Comparison of ENCODE assay signal across 8 mouse cellular contexts in the genomic region with DNA sequence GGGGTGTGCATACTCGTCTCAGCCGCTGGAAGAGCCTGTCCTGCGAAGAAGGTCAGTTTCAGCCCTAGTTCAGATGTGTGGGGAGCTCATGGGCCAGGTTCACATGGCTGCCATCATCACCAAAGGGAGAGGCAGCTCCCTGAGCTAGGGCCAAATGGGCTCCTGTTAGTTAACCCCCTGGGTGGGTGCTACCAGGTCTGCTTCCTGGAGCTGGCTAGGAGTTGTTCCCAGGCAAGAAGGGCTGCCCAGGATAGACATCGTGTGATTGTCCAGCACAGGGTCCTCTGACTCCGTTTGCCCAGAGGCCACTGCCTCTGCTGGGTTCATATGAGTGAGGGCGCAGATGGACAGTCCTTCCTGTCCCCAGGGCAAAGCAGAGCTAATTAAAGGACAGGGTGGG. TPM values are rescaled to one million over a fixed set of nuclear protein-coding genes. Genes with fewer than 3 reads are reported as not detected.
DNase-seq lines count a peak whose midpoint lies in the region; ATAC-seq and TF ChIP-seq lines count a peak whose summit lies in the region.
"Had no signal": no experiment of that assay in that cellular context is flagged by ENCODE, and none has a peak within 500 bp of the region (broad histone marks: within the 10 kb centered on the region; RNA-seq: fewer than 3 reads in every experiment).

No protein-coding gene starts in this region.

- no peak; the same call in none of the 2 replicates for ATAC-seq in forebrain, embryonic 15.5 days (replicated peaks)
- no peak for ATAC-seq in limb, embryonic 14.5 days (ENCODE audit: low FRiP score, low read depth)
- no peak for ATAC-seq in stomach, embryonic 15.5 days (ENCODE audit: insufficient read depth, low FRiP score, low read depth)

- peak overlapping the region; percentile 24; the same call in 1 of the 2 replicates for H3K27ac ChIP-seq in left cerebral cortex, adult 2 months
- H3K27ac ChIP-seq in forebrain, embryonic 15.5 days (replicated peaks): peak overlapping the region; percentile 95
- peak overlapping the region; percentile 78 for H3K27ac ChIP-seq in limb, embryonic 14.5 days (replicated peaks; ENCODE audit: low read depth, low read length)
- H3K27ac ChIP-seq in stomach, embryonic 15.5 days: peak overlapping the region; percentile 70

- no peaks in the 10 kb centered on the region for H3K9me3 ChIP-seq in forebrain, embryonic 15.5 days
- H3K9me3 ChIP-seq in limb, embryonic 14.5 days (ENCODE audit: control insufficient read depth, low read length): no peaks in the 10 kb centered on the region
- no peaks in the 10 kb centered on the region for H3K9me3 ChIP-seq in stomach, embryonic 15.5 days

- H3K9ac ChIP-seq in forebrain, embryonic 15.5 days (replicated peaks): peak overlapping the region; percentile 42
- H3K9ac ChIP-seq in limb, embryonic 14.5 days (ENCODE audit: low read depth, low read length, severe bottlenecking): peak overlapping the region; percentile 40
- H3K9ac ChIP-seq in stomach, embryonic 15.5 days: no peak overlapping the region

- no peaks in the 10 kb centered on the region for H3K27me3 ChIP-seq in forebrain, embryonic 15.5 days
- H3K27me3 ChIP-seq in limb, embryonic 14.5 days (ENCODE audit: control insufficient read depth, insufficient read depth, low read length): no peaks in the 10 kb centered on the region
- no peaks in the 10 kb centered on the region for H3K27me3 ChIP-seq in stomach, embryonic 15.5 days (replicated peaks)

- WGBS in forebrain, embryonic 15.5 days: 22% methylated on average over 6 of the region's 6 CpGs
- 13% methylated on average over 6 of the region's 6 CpGs for WGBS in limb, embryonic 14.5 days
- WGBS in stomach, embryonic 15.5 days: 40% methylated on average over 6 of the region's 6 CpGs

- H3K4me3 ChIP-seq in left cerebral cortex, adult 2 months: no peak overlapping the region
- peak overlapping the region; percentile 31 for H3K4me3 ChIP-seq in forebrain, embryonic 15.5 days
- peak overlapping the region; percentile 28 for H3K4me3 ChIP-seq in limb, embryonic 14.5 days (replicated peaks; ENCODE audit: low read length)
- H3K4me3 ChIP-seq in stomach, embryonic 15.5 days (replicated peaks): peak overlapping the region; percentile 11

- DNase-seq in left cerebral cortex, adult 2 months (ENCODE audit: extremely low spot score in 1 of 2, low spot score in 2 of 2): no peak
- DNase-seq in left cerebral cortex, postnatal 25 days (ENCODE audit: low spot score in 2 of 2): no peak
- DNase-seq in limb, embryonic 14.5 days (ENCODE audit: low spot score): no peak
- no peak for DNase-seq in cerebellum, adult 8-10 months
- no peak for DNase-seq in cerebellum, adult 9-10 months

- peaks cover 24% of the 10 kb centered on the region for H3K36me3 ChIP-seq in forebrain, embryonic 15.5 days
- peaks cover 25% of the 10 kb centered on the region for H3K36me3 ChIP-seq in limb, embryonic 14.5 days (ENCODE audit: control insufficient read depth, insufficient read depth, low read length)
- H3K36me3 ChIP-seq in stomach, embryonic 15.5 days: peaks cover 21% of the 10 kb centered on the region; the same call in 1 of the 2 replicates

- peak overlapping the region; percentile 43 for H3K4me2 ChIP-seq in forebrain, embryonic 15.5 days (replicated peaks)
- H3K4me2 ChIP-seq in limb, embryonic 14.5 days (replicated peaks; ENCODE audit: low read depth, low read length, severe bottlenecking): peak overlapping the region; percentile 56
- peak overlapping the region; percentile 51 for H3K4me2 ChIP-seq in stomach, embryonic 15.5 days

- no peak for TF ChIP-seq CTCF in left cerebral cortex, adult 2 months (IDR thresholded peaks at IDR 0.05)

- TF ChIP-seq POLR2A in limb, embryonic 14.5 days (IDR thresholded peaks at IDR 0.05; ENCODE audit: borderline replicate concordance, extremely low read depth, insufficient read depth, insufficient read length): no peak

- intact Hi-C loops in left cerebral cortex, adult 2 months (cut with DNase I): no loop called here
- intact Hi-C loops in left cerebral cortex, postnatal 25 days (cut with DNase I): no loop called here

- H3K4me1 ChIP-seq in forebrain, embryonic 15.5 days: peaks cover 56% of the 10 kb centered on the region
- peaks cover 50% of the 10 kb centered on the region for H3K4me1 ChIP-seq in limb, embryonic 14.5 days (ENCODE audit: control insufficient read depth, insufficient read depth, low read length)
- H3K4me1 ChIP-seq in stomach, embryonic 15.5 days: peaks cover 34% of the 10 kb centered on the region

RNA-seq across cellular contexts. Expression of a gene that starts 18.3 kb away (rescaled TPM):
- total RNA-seq in left cerebral cortex, adult 2 months (2021): 10 to 100 TPM; 18.3 to 18.4 TPM
- total RNA-seq in left cerebral cortex, postnatal 25 days (2021): 10 to 100 TPM; 13.5 to 18.7 TPM
- 74.9 and 80.7 TPM in 2 replicates for polyA plus RNA-seq in forebrain, embryonic 15.5 days (2015; fragmentation: Nextera tagmentation; extraction: Ambion mirVana)
- 21.3 and 23.7 TPM in 2 replicates for polyA plus RNA-seq in limb, embryonic 14.5 days (2012; rRNA removed)
- 44.3 and 48.1 TPM in 2 replicates for polyA plus RNA-seq in limb, embryonic 14.5 days (2014; fragmentation: Nextera tagmentation; extraction: Ambion mirVana)
- 43.9 and 45.5 TPM in 2 replicates for polyA plus RNA-seq in stomach, embryonic 15.5 days (2015; fragmentation: Nextera tagmentation; extraction: Ambion mirVana)

RNA-seq across cellular contexts. Expression of a gene that starts 52.2 kb away (rescaled TPM):
- not detected for total RNA-seq in left cerebral cortex, adult 2 months (2021)
- total RNA-seq in left cerebral cortex, postnatal 25 days (2021): not detected
- polyA plus RNA-seq in forebrain, embryonic 15.5 days (2015; fragmentation: Nextera tagmentation; extraction: Ambion mirVana): 0.34 TPM in 2 replicates
- 0.08 and 0.10 TPM in 2 replicates for polyA plus RNA-seq in limb, embryonic 14.5 days (2012; rRNA removed)
- 0.15 TPM in 1 of 2 replicates, not detected in the other for polyA plus RNA-seq in limb, embryonic 14.5 days (2014; fragmentation: Nextera tagmentation; extraction: Ambion mirVana)
- polyA plus RNA-seq in stomach, embryonic 15.5 days (2015; fragmentation: Nextera tagmentation; extraction: Ambion mirVana): 0.30 and 0.36 TPM in 2 replicates
- total RNA-seq: MEL had no signal

RNA-seq across cellular contexts. Expression of a gene that starts 52.3 kb away (rescaled TPM):
- 100 to 1,000 TPM; 379 to 386 TPM for total RNA-seq in left cerebral cortex, adult 2 months (2021)
- total RNA-seq in left cerebral cortex, postnatal 25 days (2021): 100 to 1,000 TPM; 389 to 397 TPM
- polyA plus RNA-seq in forebrain, embryonic 15.5 days (2015; fragmentation: Nextera tagmentation; extraction: Ambion mirVana): 554 and 557 TPM in 2 replicates
- polyA plus RNA-seq in limb, embryonic 14.5 days (2012; rRNA removed): 339 and 354 TPM in 2 replicates
- polyA plus RNA-seq in limb, embryonic 14.5 days (2014; fragmentation: Nextera tagmentation; extraction: Ambion mirVana): 429 and 442 TPM in 2 replicates
- polyA plus RNA-seq in stomach, embryonic 15.5 days (2015; fragmentation: Nextera tagmentation; extraction: Ambion mirVana): 496 and 553 TPM in 2 replicates

RNA-seq across cellular contexts. Expression of a gene that starts 56.2 kb away (rescaled TPM):
- 10 to 100 TPM; 86.0 to 93.6 TPM for total RNA-seq in left cerebral cortex, adult 2 months (2021)
- total RNA-seq in left cerebral cortex, postnatal 25 days (2021): 10 to 100 TPM; 84.4 to 91.2 TPM
- 108 and 111 TPM in 2 replicates for polyA plus RNA-seq in forebrain, embryonic 15.5 days (2015; fragmentation: Nextera tagmentation; extraction: Ambion mirVana)
- polyA plus RNA-seq in limb, embryonic 14.5 days (2012; rRNA removed): 99.2 and 132 TPM in 2 replicates
- polyA plus RNA-seq in limb, embryonic 14.5 days (2014; fragmentation: Nextera tagmentation; extraction: Ambion mirVana): 64.7 and 71.6 TPM in 2 replicates
- 99.8 and 101 TPM in 2 replicates for polyA plus RNA-seq in stomach, embryonic 15.5 days (2015; fragmentation: Nextera tagmentation; extraction: Ambion mirVana)

Comparison
In these comparisons a context has a peak if more than half of its experiments do, and no peak if none do; other contexts are left out.
1. H3K27ac ChIP-seq: peak in every context shown above with its lines; median percentile 95 in forebrain, embryonic 15.5 days; 78 in limb, embryonic 14.5 days; 70 in stomach, embryonic 15.5 days; 24 in left cerebral cortex, adult 2 months.